Mouse (Mus musculus): ENCODE measurements around the gene Lig3. TPM values are rescaled to one million over a fixed set of nuclear protein-coding genes. Genes with fewer than 3 reads are reported as not detected.
A peak's percentile ranks its signal among the peaks of the same experiment; 100 is the strongest.

The Lig3 gene
- total and polyA plus RNA-seq, 3 experiments, result 45.2 to 101 (median 45.7) TPM

DNA sequence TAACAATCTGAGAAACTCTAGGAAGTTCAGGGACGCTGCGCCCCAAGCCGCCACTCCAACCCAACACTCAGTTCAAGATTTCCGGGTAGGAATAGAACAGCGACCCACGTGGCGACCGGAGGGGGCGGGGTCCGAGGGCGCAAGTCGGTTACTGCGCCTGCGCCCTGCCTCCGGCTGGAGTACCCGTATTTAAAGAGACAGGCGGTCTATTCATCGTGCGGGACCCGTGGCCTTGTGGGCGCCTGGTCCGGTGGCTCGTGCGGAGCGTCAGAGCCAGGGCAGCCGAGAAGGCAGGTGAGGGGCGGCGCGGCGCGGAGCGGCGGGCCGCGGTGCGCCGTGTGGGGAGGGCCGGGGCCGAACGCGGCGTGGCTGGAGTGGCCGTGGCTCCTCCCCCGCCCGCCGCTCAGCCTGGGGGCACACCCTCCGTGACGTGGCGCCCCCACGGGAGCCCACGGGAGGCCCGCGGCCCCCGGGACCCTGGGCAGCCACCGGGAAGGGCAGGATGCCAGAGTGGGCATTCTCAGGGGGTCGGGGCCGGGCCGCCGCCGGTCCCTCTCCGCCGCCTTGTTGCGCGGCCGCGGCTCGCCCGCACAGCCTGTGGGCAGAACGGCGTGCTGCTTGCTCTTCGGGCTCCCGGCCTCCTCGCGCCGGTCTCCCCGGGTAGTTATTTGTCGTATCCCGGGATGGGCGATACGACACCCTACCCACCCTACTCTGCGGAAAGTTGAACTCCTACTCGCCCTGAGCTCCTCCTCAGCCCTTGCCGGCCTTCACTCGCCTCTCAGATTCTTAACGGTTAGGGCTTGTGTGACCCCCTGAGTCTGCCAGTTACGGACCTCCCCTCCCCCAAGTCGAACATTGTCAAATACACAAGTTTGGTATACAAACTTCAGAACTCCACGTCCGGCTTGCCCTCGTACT, at the start of gene Lig3 (continued):
- no peak for TF ChIP-seq CHD1 (IDR thresholded peaks at IDR 0.05; ENCODE audit: low read depth, low read length)

DNA sequence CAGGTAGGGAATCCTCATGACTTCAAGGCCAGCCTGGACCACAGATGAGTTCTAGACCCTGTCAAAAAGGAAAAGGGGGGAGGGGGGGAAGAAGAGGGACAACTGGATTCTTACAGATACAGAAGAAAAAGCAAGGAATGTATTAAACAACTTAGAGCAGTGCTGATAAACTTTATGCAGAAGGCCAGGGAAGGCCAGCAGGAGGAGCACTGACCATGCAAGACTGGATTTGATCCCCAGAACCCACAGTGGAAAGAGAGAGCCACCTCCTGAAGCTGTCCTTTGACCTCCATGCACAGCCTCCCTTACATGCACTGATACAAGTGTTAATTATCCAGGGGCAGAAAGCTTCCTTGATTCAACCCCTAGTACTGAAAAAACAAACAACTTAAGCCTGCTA, 46.7 kb upstream of the Lig3 start:
- dilution Hi-C loops (cut with MboI; ENCODE audit: extremely low pct_ligation_motif_present, extremely low pct_unique_long_range_greater_than_20kb, low sequenced_read_pairs) (no loop called here), in situ Hi-C loops (cut with MboI; ENCODE audit: low pct_ligation_motif_present, low pct_unique_long_range_greater_than_20kb, low sequenced_read_pairs) (no loop called here)
- no peaks in the 10 kb centered on the region for H3K36me3 ChIP-seq (replicated peaks in 1 of 2; ENCODE audit: control insufficient read depth in 1 of 2, insufficient read depth in 1 of 2, low read length in 1 of 2)
- no peaks in the 10 kb centered on the region for H3K79me2 ChIP-seq (replicated peaks; ENCODE audit: control insufficient read depth, extremely low read depth, insufficient read depth, poor library complexity, severe bottlenecking)
- no peaks in the 10 kb centered on the region for H3K4me1 ChIP-seq (ENCODE audit: control insufficient read depth in 1 of 2, insufficient read depth in 2 of 2)
- TF ChIP-seq USF2 (conservative IDR thresholded peaks at IDR 0.05; ENCODE audit: low read depth, low read length) (no peak), CTCF (conservative IDR thresholded peaks at IDR 0.05 in 1 of 2, IDR thresholded peaks at IDR 0.05 in 1 of 2; ENCODE audit: low read depth in 2 of 2, low read length in 2 of 2) (peak in 1 of 2 experiments; percentile 48; a peak in 2 of 4 replicates), CHD1 (IDR thresholded peaks at IDR 0.05; ENCODE audit: low read depth, low read length) (no peak), SMC3 (IDR thresholded peaks at IDR 0.05; ENCODE audit: low read depth, low read length) (peak; percentile 43), RAD21 (IDR thresholded peaks at IDR 0.05; ENCODE audit: low read depth, low read length) (peak; percentile 36)
- no peaks in the 10 kb centered on the region for H3K9me3 ChIP-seq (replicated peaks; ENCODE audit: low read length)
- no peak for DNase-seq (ENCODE audit: extremely low read depth)
- no peak overlapping the region for H3K9ac ChIP-seq (ENCODE audit: insufficient read depth, low read depth)
- H3K27me3 ChIP-seq (replicated peaks), result peaks cover 4% of the 10 kb centered on the region
- H3K27ac ChIP-seq (ENCODE audit: insufficient read depth, low read depth), result no peak overlapping the region
- no peak overlapping the region for H3K4me3 ChIP-seq (replicated peaks in 1 of 3; ENCODE audit: low read depth in 2 of 3, low read length in 2 of 3, poor library complexity in 1 of 3)
- H3K4me2 ChIP-seq (ENCODE audit: insufficient read depth, low read depth, poor library complexity, severe bottlenecking), result no peak overlapping the region

DNA sequence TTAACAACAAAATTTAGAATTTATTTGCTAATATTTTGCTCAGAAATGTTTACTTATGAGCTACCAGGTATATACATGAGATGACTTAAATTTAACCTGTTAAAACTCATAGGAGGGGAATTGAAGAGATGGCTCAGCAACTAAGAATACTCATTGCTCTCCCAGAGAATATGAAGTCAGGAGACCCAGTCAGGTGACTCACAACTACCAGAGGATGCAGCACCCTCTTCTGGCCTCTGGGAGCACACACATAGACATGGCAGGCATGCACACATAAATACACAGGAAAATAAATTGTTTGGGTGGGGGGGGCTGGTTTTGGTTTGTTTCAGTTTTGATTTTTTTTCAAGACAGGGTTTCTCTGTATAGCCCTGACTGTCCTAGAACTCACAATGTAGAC, 41.9 kb upstream of the Lig3 start:
- H3K9ac ChIP-seq (ENCODE audit: insufficient read depth, low read depth), result no peak overlapping the region
- no peaks in the 10 kb centered on the region for H3K9me3 ChIP-seq (replicated peaks; ENCODE audit: low read length)
- in situ Hi-C loops (cut with MboI; ENCODE audit: low pct_ligation_motif_present, low pct_unique_long_range_greater_than_20kb, low sequenced_read_pairs), result no loop called here
- no peaks in the 10 kb centered on the region for H3K79me2 ChIP-seq (replicated peaks; ENCODE audit: control insufficient read depth, extremely low read depth, insufficient read depth, poor library complexity, severe bottlenecking)
- H3K36me3 ChIP-seq (replicated peaks in 1 of 2; ENCODE audit: control insufficient read depth in 1 of 2, insufficient read depth in 1 of 2, low read length in 1 of 2), result no peaks in the 10 kb centered on the region
- dilution Hi-C loops (cut with MboI; ENCODE audit: extremely low pct_ligation_motif_present, extremely low pct_unique_long_range_greater_than_20kb, low sequenced_read_pairs), result no loop called here
- no peak overlapping the region for H3K4me3 ChIP-seq (replicated peaks in 1 of 3; ENCODE audit: low read depth in 2 of 3, low read length in 2 of 3, poor library complexity in 1 of 3)
- DNase-seq (ENCODE audit: extremely low read depth), result no peak
- H3K27ac ChIP-seq (ENCODE audit: insufficient read depth, low read depth), result no peak overlapping the region
- peak; percentile 21 for TF ChIP-seq RAD21 (IDR thresholded peaks at IDR 0.05; ENCODE audit: low read depth, low read length)
- no peak for TF ChIP-seq ZMIZ1 (IDR thresholded peaks at IDR 0.05; ENCODE audit: low read depth, low read length)
- no peak for TF ChIP-seq POLR2A (IDR thresholded peaks at IDR 0.05; ENCODE audit: low read depth, low read length)
- no peak for TF ChIP-seq UBTF (IDR thresholded peaks at IDR 0.05; ENCODE audit: low read depth, low read length)
- TF ChIP-seq BHLHE40 (IDR thresholded peaks at IDR 0.05; ENCODE audit: low read depth, low read length), result peak; percentile 76
- TF ChIP-seq SMC3 (IDR thresholded peaks at IDR 0.05; ENCODE audit: low read depth, low read length), result peak; percentile 3; the same call in 1 of the 2 replicates
- no peak for TF ChIP-seq E2F4 (IDR thresholded peaks at IDR 0.05; ENCODE audit: insufficient replicate concordance, low read depth, low read length)
- no peak for TF ChIP-seq PAX5 (IDR thresholded peaks at IDR 0.05; ENCODE audit: low read length)
- TF ChIP-seq USF1 (IDR thresholded peaks at IDR 0.05; ENCODE audit: low read depth, low read length), result peak; percentile 13; the same call in 1 of the 2 replicates
- no peak for TF ChIP-seq CHD1 (IDR thresholded peaks at IDR 0.05; ENCODE audit: low read depth, low read length)
- 0 out of 2 replicates have a peak, but pooled peaks have one; percentile 31 for TF ChIP-seq USF2 (conservative IDR thresholded peaks at IDR 0.05; ENCODE audit: low read depth, low read length)
- peak in 1 of 2 experiments; percentile 42; a peak in 2 of 4 replicates for TF ChIP-seq CTCF (conservative IDR thresholded peaks at IDR 0.05 in 1 of 2, IDR thresholded peaks at IDR 0.05 in 1 of 2; ENCODE audit: low read depth in 2 of 2, low read length in 2 of 2)
- H3K4me1 ChIP-seq (ENCODE audit: control insufficient read depth in 1 of 2, insufficient read depth in 2 of 2), result no peaks in the 10 kb centered on the region
- no peak overlapping the region for H3K4me2 ChIP-seq (ENCODE audit: insufficient read depth, low read depth, poor library complexity, severe bottlenecking)
- H3K27me3 ChIP-seq (replicated peaks), result no peaks in the 10 kb centered on the region

All from CH12.LX (cell line).